Mouse (Mus musculus): ENCODE measurements around the gene Stard3. TPM values are rescaled to one million over a fixed set of nuclear protein-coding genes. Genes with fewer than 3 reads are reported as not detected.

Gene Stard3
- polyA plus RNA-seq, 1 experiment from 2014 or later, result 39.6 TPM

DNA sequence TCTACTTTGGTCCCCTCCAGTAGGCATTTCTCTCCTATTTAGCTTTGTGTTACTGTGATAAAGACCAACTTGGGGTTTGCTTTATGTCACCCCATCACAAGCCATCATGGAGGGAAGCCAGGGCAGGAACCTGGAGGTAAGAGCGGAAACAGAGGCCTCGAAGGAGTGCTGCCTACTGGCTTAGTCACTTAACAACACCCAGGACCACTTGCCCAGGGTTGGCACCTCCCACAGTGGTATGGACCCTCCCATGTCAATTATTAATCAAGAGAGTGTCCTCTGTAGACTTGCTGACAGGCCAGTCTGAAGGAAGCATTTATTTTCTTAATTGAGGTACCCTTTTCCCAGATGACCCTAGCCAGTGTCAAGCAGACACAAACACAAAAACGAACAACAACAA, 42.6 kb downstream of the Stard3 start:
- H3K79me2 ChIP-seq (ENCODE audit: inconsistent target), result no peaks in the 10 kb centered on the region
- 63% methylated on average over 2 of the region's 3 CpGs for WGBS (ENCODE audit: missing documents)
- 0 out of 2 replicates have a peak overlapping the region, but pooled peaks have one; percentile 33 for H3K27ac ChIP-seq
- H3K36me3 ChIP-seq (ENCODE audit: inconsistent target), result no peaks in the 10 kb centered on the region
- H3K4me3 ChIP-seq (ENCODE audit: inconsistent target), result peak overlapping the region; percentile 51

DNA sequence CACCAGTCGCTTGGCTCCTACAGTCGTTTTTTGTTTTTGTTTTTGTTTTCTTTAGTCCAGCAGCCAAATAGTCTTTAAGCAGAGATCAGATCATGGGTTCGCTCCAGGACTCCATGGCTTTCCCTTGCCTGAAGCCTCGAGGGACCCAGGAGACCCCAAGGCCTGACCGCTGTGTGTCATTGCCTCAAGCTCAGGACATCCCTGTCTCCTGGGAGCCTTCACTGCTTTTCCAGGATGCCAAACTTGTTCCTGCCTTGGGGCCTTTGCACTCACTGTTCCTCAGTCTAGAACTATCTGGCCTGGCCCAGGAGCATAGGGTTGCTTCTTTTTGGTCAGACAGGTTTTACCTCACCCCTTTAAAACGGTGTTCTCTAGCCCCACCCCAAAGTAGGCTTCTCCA, 48.5 kb downstream of the Stard3 start:
- WGBS (ENCODE audit: missing documents), result 88% methylated on average over 6 of the region's 6 CpGs
- Histone ChIP-seq H3K4me3 (ENCODE audit: inconsistent target) (no peak overlapping the region), H3K36me3 (ENCODE audit: inconsistent target) (no peaks in the 10 kb centered on the region), H3K79me2 (ENCODE audit: inconsistent target) (no peaks in the 10 kb centered on the region), H3K27ac (no peak overlapping the region)

DNA sequence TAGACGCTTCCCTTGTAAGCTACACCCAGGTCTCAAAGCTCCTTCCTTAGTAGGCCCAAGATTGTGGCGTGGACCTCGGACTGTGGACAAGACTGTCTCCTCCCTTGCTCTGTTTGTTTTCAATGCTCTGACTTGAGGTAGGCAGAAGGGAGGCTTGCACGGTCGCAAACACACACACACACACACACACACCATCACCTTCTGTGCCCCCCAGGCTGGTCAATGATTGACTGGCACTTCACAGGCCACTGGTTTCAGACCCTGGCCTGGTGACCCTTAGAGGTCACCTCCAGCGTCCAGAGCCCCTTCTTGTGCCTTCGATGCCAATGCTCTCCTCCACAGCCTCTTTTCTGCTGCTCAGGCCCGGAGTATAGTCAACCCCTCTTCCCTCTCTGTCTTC, 50.7 kb downstream of the Stard3 start:
- H3K79me2 ChIP-seq (ENCODE audit: inconsistent target), result no peaks in the 10 kb centered on the region
- no peak overlapping the region for H3K27ac ChIP-seq
- H3K36me3 ChIP-seq (ENCODE audit: inconsistent target), result no peaks in the 10 kb centered on the region
- 84% methylated on average over 8 of the region's 8 CpGs for WGBS (ENCODE audit: missing documents)
- no peak overlapping the region for H3K4me3 ChIP-seq (ENCODE audit: inconsistent target)

DNA sequence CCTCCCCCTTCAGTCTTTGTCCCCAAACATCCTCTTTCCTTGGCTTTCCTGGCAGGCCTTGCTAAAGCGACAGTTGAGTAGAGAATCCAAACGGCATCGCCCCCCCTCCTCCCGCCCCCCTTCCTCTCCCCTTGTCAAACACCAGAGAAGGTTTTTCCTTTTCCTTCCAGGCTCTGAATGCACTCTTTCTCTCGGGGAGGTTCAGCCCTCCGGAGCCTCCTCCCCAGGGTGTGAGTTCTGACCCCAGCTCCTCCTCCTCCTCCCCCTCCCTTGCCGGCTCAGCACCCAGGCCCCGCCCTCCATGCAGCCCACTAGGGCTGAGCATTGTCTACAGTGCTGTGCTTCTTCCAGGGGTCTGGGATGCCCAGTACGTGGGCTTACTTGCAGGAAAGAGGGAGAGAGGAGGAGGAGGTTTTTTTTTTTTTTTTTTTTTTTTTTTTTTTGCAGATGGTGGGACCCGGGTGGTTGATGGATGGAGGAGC, 51.2 kb downstream of the Stard3 start:
- no peak overlapping the region for H3K27ac ChIP-seq
- 11% methylated on average over 6 of the region's 10 CpGs for WGBS (ENCODE audit: missing documents)

DNA sequence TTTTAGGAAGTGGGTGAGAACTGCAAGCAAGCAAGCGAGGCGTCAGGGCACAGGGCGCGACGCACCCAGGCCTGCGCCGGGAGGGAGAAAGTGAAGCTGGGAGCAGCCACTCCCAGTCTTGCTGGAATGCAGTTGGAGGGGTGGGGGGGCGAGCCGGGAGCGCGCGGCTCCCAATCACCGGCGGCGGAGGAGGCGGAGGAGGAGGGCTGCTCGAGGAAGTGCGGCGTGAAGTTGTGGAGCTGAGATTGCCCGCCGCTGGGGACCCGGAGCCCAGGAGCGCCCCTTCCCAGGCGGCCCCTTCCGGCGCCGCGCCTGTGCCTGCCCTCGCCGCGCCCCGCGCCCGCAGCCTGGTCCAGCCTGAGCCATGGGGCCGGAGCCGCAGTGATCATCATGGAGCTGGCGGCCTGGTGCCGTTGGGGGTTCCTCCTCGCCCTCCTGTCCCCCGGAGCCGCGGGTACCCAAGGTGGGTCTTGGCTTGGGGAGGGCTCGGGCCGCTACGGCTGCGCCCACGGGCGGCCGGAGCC, 54.2 kb downstream of the Stard3 start, which contains the start of gene Erbb2:
TSS of gene Erbb2 (plus strand) at position 198 of the 524 bp plus-strand sequence.
- WGBS (ENCODE audit: missing documents), result 1% methylated on average over 49 of the region's 49 CpGs
- Histone ChIP-seq H3K4me3 (ENCODE audit: inconsistent target) (no peak within 1 kb of the TSS), H3K27ac (no peak within 1 kb of the TSS), H3K36me3 (ENCODE audit: inconsistent target) (no peaks in the 10 kb centered on the region), H3K79me2 (ENCODE audit: inconsistent target) (no peaks in the 10 kb centered on the region)

More for the DNA sequence above, 51.2 kb downstream of the Stard3 start:
- H3K4me3 ChIP-seq (ENCODE audit: inconsistent target), result no peak overlapping the region
- H3K36me3 ChIP-seq (ENCODE audit: inconsistent target), result no peaks in the 10 kb centered on the region
- no peaks in the 10 kb centered on the region for H3K79me2 ChIP-seq (ENCODE audit: inconsistent target)

DNA sequence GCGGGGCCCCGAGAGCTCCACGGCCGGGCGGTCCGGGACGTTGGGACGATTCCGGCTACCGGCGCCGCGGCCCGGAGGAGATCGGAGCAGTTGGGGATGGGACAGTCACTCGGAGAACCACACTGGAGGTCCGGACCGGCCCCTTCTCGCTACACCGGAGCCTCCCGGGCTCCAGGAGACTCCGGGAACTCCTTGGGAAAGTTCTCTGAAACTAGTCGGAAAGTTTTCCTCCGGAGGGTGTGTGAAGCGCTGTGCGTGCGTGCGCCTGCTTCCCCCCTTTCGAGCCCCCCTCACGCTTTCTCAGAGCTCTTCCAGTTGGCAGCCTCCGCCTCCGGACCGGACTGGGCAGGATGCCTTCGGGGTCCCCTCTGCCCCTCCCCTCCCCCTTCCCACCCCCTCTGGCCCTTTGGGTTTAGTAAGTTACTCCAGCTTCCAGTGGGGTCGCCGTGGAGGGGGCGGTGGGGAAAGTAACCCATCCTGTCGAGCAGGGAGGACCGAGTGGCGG, 54.7 kb downstream of the Stard3 start:
- no peaks in the 10 kb centered on the region for H3K79me2 ChIP-seq (ENCODE audit: inconsistent target)
- H3K36me3 ChIP-seq (ENCODE audit: inconsistent target), result no peaks in the 10 kb centered on the region
- H3K27ac ChIP-seq, result no peak overlapping the region
- 1% methylated on average over 40 of the region's 40 CpGs for WGBS (ENCODE audit: missing documents)
- no peak overlapping the region for H3K4me3 ChIP-seq (ENCODE audit: inconsistent target)

DNA sequence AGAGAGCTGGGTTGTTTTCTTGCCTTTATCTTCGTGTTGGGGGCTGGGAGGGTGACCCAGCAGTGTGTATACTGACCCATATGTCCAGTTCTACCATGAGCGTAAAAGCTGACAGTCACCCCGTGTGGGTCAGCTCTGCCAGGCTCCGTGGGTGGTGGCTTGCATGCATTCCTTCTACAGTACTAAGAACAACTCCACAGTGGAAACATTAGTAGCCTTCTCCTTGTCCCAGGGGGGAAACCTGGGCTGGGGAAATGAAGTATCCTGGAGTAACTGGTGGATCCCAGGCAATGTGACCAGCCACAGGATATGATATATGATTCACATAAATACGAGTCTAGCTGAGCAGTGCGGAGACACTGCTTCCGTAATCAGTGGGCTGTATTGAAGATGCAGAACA, 55.6 kb downstream of the Stard3 start:
- 28% methylated on average over 7 of the region's 7 CpGs for WGBS (ENCODE audit: missing documents)

DNA sequence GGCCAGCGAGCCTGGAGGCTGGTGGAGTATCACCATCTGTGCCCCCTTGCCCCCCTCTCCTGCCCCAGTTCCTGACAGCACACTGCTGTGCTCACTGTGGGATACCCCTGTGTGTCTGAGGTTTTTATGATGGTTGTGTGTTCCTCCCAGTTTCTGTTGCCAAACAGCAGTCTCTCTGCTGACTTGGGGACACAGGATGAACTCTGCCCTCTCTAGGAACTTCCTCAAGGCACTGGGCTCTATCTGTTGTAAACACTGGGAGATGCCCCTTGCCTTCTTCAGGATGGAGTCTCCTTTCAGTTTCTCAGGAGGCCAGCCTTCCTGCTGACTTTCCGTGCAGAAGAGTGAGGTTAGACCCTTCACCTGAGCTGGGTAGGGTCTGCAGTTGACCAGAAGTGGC, 56.0 kb downstream of the Stard3 start:
- no peaks in the 10 kb centered on the region for H3K36me3 ChIP-seq (ENCODE audit: inconsistent target)
- H3K79me2 ChIP-seq (ENCODE audit: inconsistent target), result no peaks in the 10 kb centered on the region
- WGBS (ENCODE audit: missing documents), result 37% methylated on average over 2 of the region's 2 CpGs
- H3K4me3 ChIP-seq (ENCODE audit: inconsistent target), result no peak overlapping the region
- no peak overlapping the region for H3K27ac ChIP-seq

More for the DNA sequence above, 55.6 kb downstream of the Stard3 start:
- Histone ChIP-seq H3K79me2 (ENCODE audit: inconsistent target) (no peaks in the 10 kb centered on the region), H3K4me3 (ENCODE audit: inconsistent target) (no peak overlapping the region), H3K27ac (no peak overlapping the region), H3K36me3 (ENCODE audit: inconsistent target) (no peaks in the 10 kb centered on the region)

DNA sequence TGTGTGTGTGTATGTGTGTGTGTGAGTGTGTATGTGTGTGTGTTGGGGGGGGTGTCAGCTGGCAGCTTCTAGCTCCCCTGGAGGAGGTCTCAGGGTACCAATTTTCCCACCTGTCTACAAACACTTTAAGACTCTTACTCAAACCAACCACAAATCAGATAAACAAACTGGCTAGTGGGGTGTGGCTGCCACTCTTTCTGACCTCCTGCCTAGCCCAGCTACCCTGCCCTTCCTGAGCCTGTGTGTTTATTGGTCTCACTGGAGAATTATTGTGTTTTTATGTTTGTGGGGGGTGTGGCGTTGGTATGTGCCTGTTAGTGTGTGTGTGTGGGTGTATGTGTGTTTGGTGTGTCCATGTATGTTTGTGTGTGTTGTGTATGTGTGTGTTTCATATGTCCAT, 58.9 kb downstream of the Stard3 start:
- 40% methylated on average over 1 of the region's 1 CpGs for WGBS (ENCODE audit: missing documents)
- no peaks in the 10 kb centered on the region for H3K79me2 ChIP-seq (ENCODE audit: inconsistent target)
- no peaks in the 10 kb centered on the region for H3K36me3 ChIP-seq (ENCODE audit: inconsistent target)
- no peak overlapping the region for H3K27ac ChIP-seq
- no peak overlapping the region for H3K4me3 ChIP-seq (ENCODE audit: inconsistent target)

DNA sequence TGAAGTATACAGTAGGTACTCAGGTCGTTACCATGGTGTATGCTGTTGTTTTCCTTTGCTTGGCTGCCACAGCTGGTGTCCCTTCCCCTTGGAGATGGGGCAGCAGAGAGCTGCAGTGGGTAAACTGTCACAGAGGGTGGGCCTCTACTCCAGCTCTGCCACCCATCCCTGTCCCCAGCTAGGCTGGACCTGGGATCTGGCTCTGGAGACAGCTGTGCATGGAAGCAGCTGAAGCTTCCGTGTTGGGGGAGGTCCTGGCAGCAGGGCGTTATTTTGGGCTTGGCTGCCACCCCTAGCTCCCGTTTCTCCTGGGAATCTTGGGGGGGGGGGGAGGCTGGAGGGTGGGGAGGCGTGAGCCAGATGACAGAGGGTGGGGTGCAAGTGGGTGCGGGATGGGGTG, 60.1 kb downstream of the Stard3 start:
- no peaks in the 10 kb centered on the region for H3K36me3 ChIP-seq (ENCODE audit: inconsistent target)
- no peak overlapping the region for H3K4me3 ChIP-seq (ENCODE audit: inconsistent target)
- WGBS (ENCODE audit: missing documents), result 65% methylated on average over 4 of the region's 6 CpGs
- no peak overlapping the region for H3K27ac ChIP-seq
- no peaks in the 10 kb centered on the region for H3K79me2 ChIP-seq (ENCODE audit: inconsistent target)

DNA sequence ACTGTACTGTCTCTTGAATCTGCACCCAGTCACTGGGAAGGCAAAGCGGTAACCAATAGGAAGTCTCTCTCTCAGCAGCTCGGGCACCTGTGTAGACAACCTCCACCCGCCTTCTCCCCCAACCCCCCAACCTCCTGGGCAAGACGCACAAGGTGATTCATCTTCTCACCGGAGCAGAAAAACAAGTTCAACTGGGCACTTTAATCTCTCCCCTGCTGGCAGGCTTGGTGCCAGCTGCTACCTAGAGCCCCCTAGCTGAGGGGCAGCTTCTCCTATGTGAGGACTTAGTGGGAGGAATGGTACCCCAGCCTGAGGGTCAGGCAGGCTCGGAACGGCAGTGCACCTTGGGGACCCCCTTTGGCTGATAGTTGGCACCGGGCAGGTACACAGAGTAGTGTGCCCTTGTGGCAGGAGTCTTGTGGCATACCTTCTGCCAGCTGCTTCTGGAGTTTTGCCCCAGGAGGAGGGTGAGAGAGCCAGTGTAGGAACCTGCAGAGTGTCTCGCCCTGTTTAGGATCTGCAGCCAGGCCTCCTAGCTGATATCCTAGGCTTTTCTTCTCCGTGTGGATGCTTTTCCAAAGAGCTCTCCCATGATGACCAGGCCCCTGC, 60.9 kb downstream of the Stard3 start:
- Histone ChIP-seq H3K36me3 (ENCODE audit: inconsistent target) (no peaks in the 10 kb centered on the region), H3K27ac (no peak overlapping the region), H3K79me2 (ENCODE audit: inconsistent target) (no peaks in the 10 kb centered on the region), H3K4me3 (ENCODE audit: inconsistent target) (no peak overlapping the region)
- 83% methylated on average over 10 of the region's 10 CpGs for WGBS (ENCODE audit: missing documents)

DNA sequence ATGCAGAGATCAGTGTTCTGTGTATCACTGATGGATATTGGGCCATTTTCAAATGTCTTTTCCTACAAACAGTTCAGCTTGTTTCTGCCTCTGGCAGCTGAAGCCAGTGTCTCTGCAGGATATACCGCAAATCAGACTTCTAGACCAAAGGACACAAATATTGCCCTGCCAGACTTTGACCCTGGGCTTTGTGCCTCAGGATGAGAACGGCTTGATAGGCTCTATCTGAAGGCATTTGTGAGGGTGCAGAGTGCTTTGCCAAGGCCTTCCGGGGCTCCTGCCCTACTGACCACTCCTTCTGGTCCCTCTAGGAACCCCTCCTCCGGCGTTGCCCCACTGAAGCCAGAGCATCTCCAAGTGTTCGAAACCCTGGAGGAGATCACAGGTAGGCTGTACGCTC, 68.4 kb downstream of the Stard3 start:
- Histone ChIP-seq H3K27ac (no peak overlapping the region), H3K79me2 (ENCODE audit: inconsistent target) (no peaks in the 10 kb centered on the region), H3K36me3 (ENCODE audit: inconsistent target) (no peaks in the 10 kb centered on the region), H3K4me3 (ENCODE audit: inconsistent target) (no peak overlapping the region)
- WGBS (ENCODE audit: missing documents), result 91% methylated on average over 7 of the region's 7 CpGs

DNA sequence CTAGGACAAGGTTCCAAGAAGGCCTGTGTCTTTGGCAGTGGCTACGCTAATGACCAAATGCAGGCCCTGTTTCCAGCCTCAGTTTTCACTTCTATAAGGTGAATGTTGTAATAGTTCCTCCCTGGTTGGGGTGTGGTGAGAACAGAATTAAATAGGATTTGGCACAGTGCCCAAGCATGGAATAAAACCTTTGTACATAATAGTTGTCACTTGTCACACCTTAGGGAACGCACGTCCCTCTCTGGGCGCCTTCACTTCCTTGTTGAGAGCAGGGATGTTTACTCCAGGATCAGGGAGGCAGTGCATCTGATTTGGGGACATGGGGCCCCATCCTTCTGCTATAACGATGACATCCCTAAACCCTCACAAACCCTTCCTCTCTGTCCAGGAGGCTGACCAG, 70.3 kb downstream of the Stard3 start:
- 81% methylated on average over 2 of the region's 5 CpGs for WGBS (ENCODE audit: missing documents)
- no peaks in the 10 kb centered on the region for H3K36me3 ChIP-seq (ENCODE audit: inconsistent target)
- H3K27ac ChIP-seq, result no peak overlapping the region
- H3K79me2 ChIP-seq (ENCODE audit: inconsistent target), result no peaks in the 10 kb centered on the region
- H3K4me3 ChIP-seq (ENCODE audit: inconsistent target), result no peak overlapping the region

Measured in macrophage (primary cell).